Mouse (Mus musculus): ENCODE measurements around the gene N4bp2l2.
"Not testable (repeated sequence)": the region's sequence is repeated elsewhere in the genome, so short reads cannot be mapped to it uniquely, and the experiment has no call there.

N4bp2l2 gene

GRCm38 (mm10) chr5:150643390-150643789 lies 22.6 kb downstream of the N4bp2l2 start:
- DNase-seq (ENCODE audit: low spot score) = not testable (repeated sequence)

DNA sequence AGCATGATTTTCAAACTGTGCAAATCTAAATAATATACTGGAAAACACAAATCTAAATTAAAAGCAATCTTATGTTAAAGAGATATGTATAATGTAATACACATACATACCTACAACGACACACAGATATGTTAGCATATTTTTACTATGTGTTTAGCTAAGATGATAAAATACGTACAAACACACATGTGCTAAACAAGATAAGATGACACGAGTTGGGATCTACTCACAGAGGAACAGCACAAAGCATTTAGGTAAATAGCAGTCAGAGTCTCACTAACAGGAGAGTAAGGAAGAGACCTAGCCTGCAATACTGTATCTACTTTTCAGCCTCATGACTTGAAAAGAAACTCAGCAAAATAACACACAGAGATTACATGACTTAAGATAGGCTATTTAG lies 24.5 kb downstream of the N4bp2l2 start:
- DNase-seq (ENCODE audit: low spot score) = no peak

DNA sequence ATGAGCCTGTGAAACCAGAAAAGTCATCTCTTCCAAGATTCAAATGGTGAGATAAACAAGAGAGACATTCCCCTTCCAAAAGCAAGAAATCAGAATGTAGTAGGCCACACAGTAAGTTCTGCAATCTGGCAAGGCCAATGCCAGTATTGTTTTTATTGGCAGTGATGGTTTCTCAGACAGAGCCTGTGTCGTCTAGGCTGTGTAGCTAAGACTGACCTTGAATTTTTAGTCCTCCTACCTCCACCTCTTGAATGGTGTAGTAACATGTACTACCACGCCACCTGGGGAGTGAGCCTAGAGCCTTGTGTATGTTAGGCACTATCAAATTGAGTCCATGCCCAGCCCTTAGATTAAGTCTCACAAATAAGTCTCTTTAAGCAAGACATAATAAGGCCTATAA lies 36.3 kb downstream of the N4bp2l2 start:
- no peak for DNase-seq (ENCODE audit: low spot score)

GRCm38 (mm10) chr5:150629272-150629671 lies 36.7 kb downstream of the N4bp2l2 start:
- no peak for DNase-seq (ENCODE audit: low spot score)

- no peak for DNase-seq (ENCODE audit: low spot score)
These were observed 40.5 kb downstream of the N4bp2l2 start for GRCm38 (mm10) chr5:150625528-150625927.

DNA sequence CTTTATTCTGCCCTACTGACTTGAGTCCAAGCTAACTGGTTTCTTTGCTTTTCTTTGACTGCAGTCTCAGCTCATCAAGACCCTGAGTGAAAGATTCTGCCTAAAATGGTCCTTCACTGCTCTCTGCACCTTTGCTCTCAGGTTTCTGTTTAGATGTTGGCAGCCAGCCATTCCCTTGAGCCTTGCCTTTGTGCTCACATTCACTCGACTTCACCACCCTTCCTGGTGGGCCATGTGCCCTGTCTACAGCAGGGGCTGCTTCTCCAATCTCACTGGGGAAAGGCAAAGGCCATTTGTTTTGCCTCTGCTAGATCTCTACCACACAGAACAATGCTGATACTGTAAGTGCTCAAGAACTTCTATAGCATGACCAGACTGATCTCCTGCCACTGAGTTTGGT lies 43.2 kb downstream of the N4bp2l2 start:
- DNase-seq (ENCODE audit: low spot score) = no peak

- DNase-seq (ENCODE audit: low spot score) = no peak
These were observed 44.4 kb downstream of the N4bp2l2 start for GRCm38 (mm10) chr5:150621592-150621991.

DNA sequence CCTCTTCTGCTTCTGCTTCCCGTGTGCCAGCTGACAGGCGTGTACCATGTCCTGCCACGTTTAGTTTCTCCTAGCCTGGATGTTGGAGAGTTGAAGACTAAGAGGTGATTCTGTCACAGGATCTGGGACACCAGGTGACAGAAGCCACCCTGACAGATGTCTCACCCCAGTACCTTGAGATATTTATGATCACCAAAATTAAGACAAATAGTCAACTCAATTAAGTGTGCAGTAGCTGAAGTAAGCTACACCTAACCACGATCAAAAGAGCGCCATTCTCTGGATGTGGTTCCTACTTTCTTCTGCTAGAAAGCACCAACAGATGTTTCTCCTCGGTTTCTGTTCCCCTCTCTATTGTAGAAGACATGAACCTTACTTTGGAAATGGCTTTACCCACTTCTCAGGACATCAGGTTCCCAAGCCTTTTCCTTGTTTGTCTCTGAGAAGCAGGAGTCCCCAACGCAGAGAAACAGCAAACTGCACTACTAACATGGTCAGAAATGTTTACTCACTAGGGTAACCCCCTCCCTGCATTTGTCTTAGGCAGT lies 45.3 kb downstream of the N4bp2l2 start:
- DNase-seq (ENCODE audit: low spot score) = no peak

DNA sequence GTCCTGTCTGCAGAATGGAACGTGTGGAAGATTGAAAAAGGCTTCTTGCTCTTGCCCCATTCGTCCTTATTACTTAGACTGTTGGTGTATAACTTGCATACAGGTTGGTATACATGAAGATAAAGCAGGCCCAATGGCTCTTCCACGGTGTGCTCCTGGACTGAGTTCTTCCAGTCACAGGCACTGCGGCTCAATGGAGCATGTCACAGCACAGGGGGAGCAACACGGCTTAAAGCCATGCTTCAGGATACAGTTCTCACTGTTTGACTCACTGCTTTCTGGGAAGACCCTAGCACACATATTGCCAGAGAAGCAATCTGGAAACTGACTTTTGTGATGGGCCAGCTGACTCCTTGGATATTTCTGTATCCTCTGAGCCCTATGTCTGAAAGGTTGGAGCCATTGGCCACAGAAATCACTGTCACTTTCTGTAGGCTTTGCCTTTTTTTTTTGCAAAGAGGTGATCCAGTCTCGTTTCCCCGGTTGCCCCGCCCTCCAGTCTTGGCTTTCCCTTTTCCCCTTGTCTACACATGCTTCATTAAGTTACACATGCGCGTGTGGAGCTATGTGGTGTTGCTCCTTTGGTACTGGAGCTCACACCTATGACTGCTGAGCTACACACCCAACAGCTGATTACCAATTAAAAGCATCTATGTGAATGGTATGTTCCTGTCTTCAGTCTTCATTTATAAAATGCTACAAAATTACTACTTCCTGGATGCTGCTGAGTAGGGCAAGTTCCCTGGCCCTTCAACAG lies 47.2 kb downstream of the N4bp2l2 start:
- no peak for DNase-seq (ENCODE audit: low spot score)

DNA sequence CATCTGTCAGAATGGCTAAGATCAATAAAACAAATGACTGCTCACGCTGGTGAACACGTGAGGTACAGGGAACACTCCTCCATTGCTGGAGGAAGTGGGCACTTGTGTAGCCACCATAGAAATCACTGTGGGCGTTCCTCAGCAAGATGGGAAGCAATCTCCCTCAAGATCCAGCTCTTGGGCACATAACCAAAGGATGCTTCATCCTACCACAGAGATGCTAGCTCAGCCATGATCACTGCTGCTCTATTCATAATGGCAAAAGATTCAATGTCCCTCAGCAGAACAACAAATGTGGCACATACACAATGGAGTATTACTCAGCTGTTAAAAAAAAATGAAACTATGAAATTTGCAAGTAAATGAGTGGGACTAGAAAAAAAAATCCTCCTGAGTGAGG lies 49.3 kb downstream of the N4bp2l2 start:
- no peak for DNase-seq (ENCODE audit: low spot score)

- no peak for DNase-seq (ENCODE audit: low spot score)
These were observed 49.8 kb downstream of the N4bp2l2 start for GRCm38 (mm10) chr5:150616216-150616615.

GRCm38 (mm10) chr5:150614054-150614453 lies 51.9 kb downstream of the N4bp2l2 start:
- DNase-seq (ENCODE audit: low spot score) = no peak

- DNase-seq (ENCODE audit: low spot score) = no peak
These were observed 54.3 kb downstream of the N4bp2l2 start for GRCm38 (mm10) chr5:150611697-150612096.

GRCm38 (mm10) chr5:150611136-150611535 lies 54.8 kb downstream of the N4bp2l2 start:
- DNase-seq (ENCODE audit: low spot score) = no peak

- DNase-seq (ENCODE audit: low spot score) = no peak
These were observed 58.4 kb downstream of the N4bp2l2 start for GRCm38 (mm10) chr5:150607631-150608030.

- no peak for DNase-seq (ENCODE audit: low spot score)
These were observed 59.9 kb downstream of the N4bp2l2 start for GRCm38 (mm10) chr5:150606131-150606530.

DNA sequence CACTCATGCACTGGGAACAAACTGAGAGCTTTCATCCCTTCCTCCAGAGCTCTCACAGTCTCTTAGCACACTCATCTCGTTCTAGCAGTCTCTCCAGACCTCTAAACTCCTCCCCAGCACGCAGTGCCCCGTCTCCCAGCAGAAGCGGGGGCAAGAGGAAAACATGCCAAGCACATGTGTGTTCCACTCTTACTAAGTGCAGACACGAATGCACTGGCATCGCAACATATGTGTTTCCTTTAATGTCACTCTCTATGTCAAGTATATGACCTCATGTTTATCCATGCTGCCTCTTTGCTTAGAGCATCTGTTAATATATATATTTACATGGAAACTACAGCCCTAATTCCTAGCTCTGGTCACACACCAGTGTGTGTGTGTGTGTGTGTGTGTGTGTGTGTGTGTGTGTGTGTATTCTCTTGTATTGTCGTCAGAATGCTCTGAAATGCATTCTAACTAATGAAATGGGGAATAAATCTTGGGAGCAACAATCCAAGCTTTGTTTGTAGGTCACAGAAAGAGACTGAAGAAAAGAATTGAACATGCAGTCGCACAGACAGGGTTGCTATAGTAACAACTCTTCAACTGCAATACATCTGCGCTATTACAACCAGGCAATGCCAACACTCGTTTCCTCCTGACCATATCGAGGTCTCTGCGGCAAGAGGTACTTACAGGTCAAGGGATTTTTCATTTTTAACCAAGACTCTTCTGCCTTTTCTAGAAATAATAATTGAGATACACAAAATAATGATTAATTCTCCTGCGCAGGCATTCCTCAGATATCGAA lies 64.3 kb downstream of the N4bp2l2 start:
- DNase-seq (ENCODE audit: low spot score) = peak; percentile 34

DNA sequence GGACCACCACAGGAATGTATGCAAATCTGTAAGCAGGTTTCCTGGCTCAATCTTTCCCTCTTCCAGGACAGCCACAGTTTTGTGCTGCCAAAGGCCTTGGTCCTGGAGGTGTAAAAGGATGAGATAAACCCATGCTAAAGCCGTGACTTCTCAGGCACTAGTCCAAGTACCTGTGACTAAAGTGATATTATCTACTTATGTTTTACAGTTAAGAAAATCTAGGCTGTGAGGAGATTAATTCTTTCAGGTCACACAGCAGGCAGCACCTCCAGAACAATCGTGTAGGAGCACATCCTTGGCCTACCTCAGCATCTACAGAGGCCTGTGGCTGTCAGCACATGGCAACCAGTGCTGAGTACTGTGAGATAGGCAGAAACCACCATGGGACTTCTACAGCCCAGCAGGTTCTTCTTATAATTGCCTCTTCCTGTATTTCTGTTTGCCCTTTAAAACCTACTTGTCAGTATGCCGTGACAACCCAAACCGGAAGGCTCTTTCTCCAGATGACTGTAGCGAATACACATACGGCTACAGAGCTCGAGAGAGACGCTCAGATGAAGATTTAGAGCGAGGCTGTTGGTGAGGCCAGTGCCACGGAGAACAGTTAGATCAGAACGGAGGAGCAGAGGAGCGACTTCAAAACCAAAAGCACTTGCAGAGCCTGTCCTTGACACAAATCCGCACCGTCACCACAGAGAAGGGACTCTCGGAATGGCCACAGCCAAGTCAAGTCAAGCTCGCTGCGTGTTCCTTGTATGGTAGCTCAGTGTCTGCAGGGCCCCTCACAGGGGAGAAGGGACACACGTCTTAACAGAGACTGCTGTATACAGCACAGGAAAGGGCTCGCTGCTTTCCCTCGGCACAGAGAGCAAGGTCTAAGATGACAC lies 65.2 kb downstream of the N4bp2l2 start:
- DNase-seq (ENCODE audit: low spot score) = no peak

DNA sequence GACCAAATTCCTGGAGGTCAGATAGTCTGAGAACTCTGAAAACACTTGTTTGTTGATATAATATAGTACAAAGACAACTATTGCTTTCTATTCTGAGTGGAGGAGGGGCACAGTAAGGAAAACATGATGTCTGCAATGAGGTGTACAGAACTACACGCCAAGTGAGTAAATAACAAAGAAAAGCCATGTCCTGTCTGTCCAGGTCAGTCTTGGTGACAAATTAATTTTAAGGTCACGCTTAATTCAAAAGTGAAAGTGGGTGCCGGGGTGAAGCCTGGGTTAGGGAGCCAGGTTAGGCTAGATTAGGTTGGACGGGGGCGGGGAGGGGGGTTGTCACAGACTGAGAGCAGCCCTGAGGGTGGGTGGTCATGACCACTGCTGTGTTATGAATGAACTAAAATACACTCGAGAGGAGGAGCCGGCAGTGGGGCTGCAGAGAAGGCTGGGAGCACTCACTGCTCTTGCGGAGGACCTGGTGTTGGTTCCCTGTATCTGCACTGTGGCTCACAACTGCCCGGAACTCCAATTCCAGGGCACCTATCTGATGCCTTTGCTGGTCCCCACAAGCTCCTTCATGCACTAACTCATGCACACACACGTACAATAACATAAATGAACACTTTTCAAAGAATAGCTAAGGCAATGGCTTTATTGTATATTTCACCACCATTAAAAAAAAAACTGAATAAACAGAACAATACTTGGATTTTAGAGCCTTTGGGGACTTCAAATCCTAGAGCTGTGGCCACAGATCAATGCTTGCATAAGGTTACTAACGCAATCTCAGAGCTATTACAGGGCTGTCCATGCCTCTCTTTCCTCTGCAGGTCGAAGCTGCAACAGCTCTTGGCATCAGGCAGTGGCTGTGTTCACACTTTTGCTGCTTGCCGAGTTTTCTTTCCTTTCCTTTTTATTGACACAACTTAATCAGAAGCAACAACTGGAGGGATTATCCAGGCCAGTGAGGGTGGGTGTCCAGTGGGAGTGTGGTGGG lies 66.4 kb downstream of the N4bp2l2 start:
- DNase-seq (ENCODE audit: low spot score) = no peak

- no peak for DNase-seq (ENCODE audit: low spot score)
These were observed 67.5 kb downstream of the N4bp2l2 start for GRCm38 (mm10) chr5:150598202-150599119.

All from embryo, embryonic 10.5 days (tissue).